Mouse (Mus musculus) hindbrain, embryonic 16.5 days (tissue): ENCODE measurements around the gene Akap10. TPM values are rescaled to one million over a fixed set of nuclear protein-coding genes. Genes with fewer than 3 reads are reported as not detected.
A peak's percentile ranks its signal among the peaks of the same experiment; 100 is the strongest.

Source experiments
- ATAC-seq: fragments of 200-750 bp; cut with Nextera tagmentation; 2 replicates; pipeline ENCODE4 v1.8.0; 2017; ENCODE audit warnings: moderate TSS enrichment, moderate library complexity
- H3K27ac ChIP-seq: fragments of 300-500 bp; sonication (generic); 2 replicates; pipeline ENCODE4 v1.5.1; 2014; ENCODE audit warnings: low read depth, mild to moderate bottlenecking, control low read depth, low read length, moderate library complexity
- H3K27me3 ChIP-seq: fragments of 300-500 bp; sonication (generic); replicated peaks from 2 replicates; pipeline ENCODE4 v1.6.1; 2014; ENCODE audit warnings: low read length; ENCODE audit not compliant: control insufficient read depth, insufficient read depth
- H3K36me3 ChIP-seq: fragments of 300-500 bp; sonication (generic); 2 replicates; pipeline ENCODE4 v1.6.1; 2014; ENCODE audit warnings: mild to moderate bottlenecking, low read length, moderate library complexity, mixed read lengths; ENCODE audit not compliant: control insufficient read depth, insufficient read depth
- H3K4me1 ChIP-seq: fragments of 300-500 bp; sonication (generic); 2 replicates; pipeline ENCODE4 v1.6.1; 2014; ENCODE audit warnings: low read depth, low read length; ENCODE audit not compliant: control insufficient read depth, insufficient read depth
- H3K4me2 ChIP-seq: fragments of 300-500 bp; sonication (generic); 2 replicates; pipeline ENCODE4 v1.6.1; 2014; ENCODE audit warnings: mild to moderate bottlenecking, low read length, control low read depth, moderate library complexity
- H3K4me3 ChIP-seq: fragments of 300-500 bp; sonication (generic); 2 replicates; pipeline ENCODE4 v1.5.1; 2014; ENCODE audit warnings: mild to moderate bottlenecking, low read length, control low read depth, moderate library complexity
- H3K9ac ChIP-seq: fragments of 300-500 bp; sonication (generic); 2 replicates; pipeline ENCODE4 v1.6.1; 2014; ENCODE audit warnings: low read depth, mild to moderate bottlenecking, control low read depth, low read length, moderate library complexity
- H3K9me3 ChIP-seq: fragments of 300-500 bp; sonication (generic); 2 replicates; pipeline ENCODE4 v1.6.1; 2014; ENCODE audit warnings: mild to moderate bottlenecking, low read length, moderate library complexity; ENCODE audit not compliant: control insufficient read depth
- WGBS: fragments of 180-500 bp; shearing (Covaris S2); extraction: QIAGEN DNeasy Blood & Tissue Kit; methylation state at CpG from one replicate; pipeline ENCODE4 v1.1.7; 2014; 5-methylcytosine and 5-hydroxymethylcytosine counted together
- polyA plus RNA-seq: library from polyadenylated mRNA; unstranded; fragments of >200 nt; fragmentation: Nextera tagmentation; extraction: Ambion mirVana; gene quantifications from 2 replicates; pipeline ENCODE4 v1.2.1, GENCODE M21; 2015

The Akap10 gene
- polyA plus RNA-seq, 1 experiment from 2014 or later = 9.7 TPM

DNA sequence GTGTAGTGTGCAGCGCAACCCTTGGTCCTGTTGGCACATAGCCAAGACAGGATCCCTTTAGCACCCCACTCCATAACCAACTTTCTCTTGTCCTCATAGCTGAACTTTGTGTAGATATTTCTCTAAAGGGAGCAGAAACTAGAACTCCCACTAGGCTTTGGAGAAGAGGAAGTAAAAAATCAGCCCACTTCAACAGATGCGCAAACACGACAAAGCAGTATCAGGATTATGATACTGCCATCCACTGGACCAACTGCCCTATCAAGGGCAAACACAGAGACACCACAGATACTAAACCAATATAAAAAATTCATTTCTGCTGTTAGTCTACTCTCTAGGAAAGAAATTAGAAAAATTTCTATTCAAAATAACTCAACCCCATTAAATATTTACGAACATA, 16.6 kb upstream of the Akap10 start:
- Histone ChIP-seq H3K9me3 (no peaks in the 10 kb centered on the region), H3K4me1 (no peaks in the 10 kb centered on the region), H3K4me2 (no peak overlapping the region), H3K4me3 (no peak overlapping the region), H3K36me3 (no peaks in the 10 kb centered on the region), H3K27me3 (no peaks in the 10 kb centered on the region; the same call in 1 of the 2 replicates), H3K9ac (no peak overlapping the region), H3K27ac (no peak overlapping the region)
- WGBS = 93% methylated on average over 4 of the region's 4 CpGs
- no peak for ATAC-seq

DNA sequence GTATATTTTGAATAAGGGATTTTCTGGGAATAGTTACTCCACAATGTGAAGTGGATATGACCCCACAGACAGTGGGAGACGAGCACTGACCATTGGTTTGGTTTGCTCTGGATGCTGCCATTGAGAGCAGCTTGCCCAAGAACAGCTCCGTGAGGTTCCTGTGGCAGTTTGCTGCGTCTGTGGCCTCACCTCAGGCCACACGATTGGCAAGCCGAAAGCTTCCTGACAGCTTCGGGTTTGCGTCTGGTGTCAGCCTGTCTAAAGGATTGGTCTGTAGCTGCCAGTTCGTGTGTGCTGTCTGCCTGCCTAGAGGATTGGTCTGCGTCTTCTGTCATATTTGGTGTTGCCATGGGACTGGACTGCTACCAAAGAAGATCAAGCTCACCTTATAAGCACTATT, 14.4 kb upstream of the Akap10 start:
- Histone ChIP-seq H3K9ac (no peak overlapping the region), H3K4me2 (no peak overlapping the region), H3K36me3 (no peaks in the 10 kb centered on the region), H3K4me3 (no peak overlapping the region), H3K4me1 (no peaks in the 10 kb centered on the region), H3K27ac (no peak overlapping the region), H3K27me3 (no peaks in the 10 kb centered on the region), H3K9me3 (no peaks in the 10 kb centered on the region)
- WGBS = 82% methylated on average over 9 of the region's 9 CpGs
- no peak for ATAC-seq

DNA sequence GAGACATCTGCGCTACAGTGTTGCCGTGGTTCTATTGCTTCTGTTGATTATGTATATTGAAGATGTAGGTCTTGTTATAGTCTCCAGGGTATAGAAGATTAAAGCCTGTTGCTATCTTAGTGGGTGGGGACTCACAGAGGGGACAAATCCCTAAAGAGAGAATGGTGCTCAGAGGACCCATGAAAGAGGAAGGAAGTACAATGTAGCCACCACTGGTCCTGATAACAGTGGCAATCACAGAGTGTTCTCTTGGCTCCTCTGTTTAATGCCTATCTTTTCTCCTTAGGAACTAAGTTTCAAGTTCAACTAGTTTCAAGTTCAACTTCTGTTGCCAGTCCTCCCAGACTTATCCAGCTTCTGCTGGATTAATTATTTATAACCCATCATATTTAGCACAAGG, 12.9 kb upstream of the Akap10 start:
- H3K36me3 ChIP-seq = no peaks in the 10 kb centered on the region
- no peaks in the 10 kb centered on the region for H3K27me3 ChIP-seq
- 92% methylated on average over 2 of the region's 2 CpGs for WGBS
- no peaks in the 10 kb centered on the region for H3K4me1 ChIP-seq
- H3K4me3 ChIP-seq = no peak overlapping the region
- H3K27ac ChIP-seq = no peak overlapping the region
- H3K9me3 ChIP-seq = no peaks in the 10 kb centered on the region
- H3K4me2 ChIP-seq = no peak overlapping the region
- ATAC-seq = no peak
- H3K9ac ChIP-seq = no peak overlapping the region

DNA sequence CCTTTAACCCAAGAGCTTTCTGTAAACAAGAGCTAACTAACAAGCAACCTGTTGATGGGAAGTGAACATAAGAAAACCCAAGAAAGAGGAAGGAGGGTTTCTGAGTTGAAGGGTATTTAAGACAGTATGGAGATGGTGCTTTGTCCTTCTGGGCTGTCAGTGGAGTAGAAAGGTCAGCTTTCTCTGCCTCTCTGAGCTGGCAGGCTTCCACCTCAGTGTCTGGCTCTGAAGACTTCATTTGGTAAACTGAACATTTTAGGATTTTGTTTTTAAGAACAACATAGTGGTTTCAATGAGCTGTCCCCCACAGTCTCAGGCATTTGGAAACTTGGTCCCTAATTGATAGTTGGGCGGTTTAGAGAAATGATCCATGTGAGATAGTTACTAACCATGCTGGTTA, 7.7 kb upstream of the Akap10 start:
- no peak overlapping the region for H3K9ac ChIP-seq
- H3K27ac ChIP-seq = no peak overlapping the region
- no peaks in the 10 kb centered on the region for H3K36me3 ChIP-seq
- H3K9me3 ChIP-seq = no peaks in the 10 kb centered on the region
- H3K4me2 ChIP-seq = no peak overlapping the region
- 86% methylated on average over 1 of the region's 1 CpGs for WGBS
- ATAC-seq = no peak
- H3K4me3 ChIP-seq = no peak overlapping the region
- no peaks in the 10 kb centered on the region for H3K4me1 ChIP-seq
- no peaks in the 10 kb centered on the region for H3K27me3 ChIP-seq

DNA sequence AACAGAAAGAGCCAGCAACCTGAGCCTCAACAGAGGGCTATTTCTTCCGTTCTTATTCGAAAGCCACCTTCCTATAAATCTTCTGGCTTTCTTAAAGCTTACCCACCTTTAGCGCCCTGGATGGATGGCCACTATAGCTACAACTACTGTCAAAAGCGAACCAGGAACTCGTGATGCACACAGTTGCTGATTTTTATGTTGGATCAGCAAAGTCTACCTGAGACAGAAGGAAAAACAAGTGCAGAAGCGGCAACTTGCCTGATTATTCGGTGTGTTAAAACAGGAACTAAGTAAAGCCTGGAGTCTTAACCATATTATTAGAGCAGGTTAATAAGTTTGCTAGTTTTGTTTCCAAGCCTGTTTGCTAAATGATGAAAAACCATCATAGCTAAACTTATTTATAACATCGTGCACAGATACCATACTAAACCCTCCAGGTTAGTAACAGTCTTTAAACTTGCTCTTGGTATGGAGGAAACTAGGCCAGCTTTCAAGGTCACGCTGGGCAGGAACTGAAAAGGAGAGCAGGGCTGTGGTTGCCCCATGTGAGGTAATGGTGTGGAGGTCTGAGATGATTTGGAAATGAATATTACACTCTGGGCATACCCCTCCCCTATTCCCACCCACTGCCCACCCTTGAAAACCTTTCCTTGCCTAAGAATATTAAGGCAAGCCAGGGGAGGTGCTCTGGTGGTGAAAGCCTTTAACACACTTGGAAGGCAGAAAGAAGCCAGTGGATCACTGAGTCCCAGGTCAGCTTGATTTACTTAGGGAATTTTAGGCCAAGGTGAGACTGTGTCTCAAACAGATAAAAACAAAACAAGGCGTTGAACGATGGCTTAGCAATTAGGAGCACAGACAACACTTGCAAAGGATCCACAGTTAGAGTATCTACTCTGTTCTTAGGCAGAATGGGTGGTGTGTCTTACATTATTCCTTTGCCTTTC, 861 bp upstream of the Akap10 start:
- Histone ChIP-seq H3K4me3 (peak overlapping the region; percentile 96), H3K27ac (peak overlapping the region; percentile 94), H3K9ac (peak overlapping the region; percentile 84), H3K4me1 (peaks cover 14% of the 10 kb centered on the region), H3K27me3 (no peaks in the 10 kb centered on the region), H3K9me3 (no peaks in the 10 kb centered on the region), H3K4me2 (peak overlapping the region; percentile 82), H3K36me3 (no peaks in the 10 kb centered on the region)
- WGBS = 22% methylated on average over 11 of the region's 11 CpGs
- no peak for ATAC-seq

DNA sequence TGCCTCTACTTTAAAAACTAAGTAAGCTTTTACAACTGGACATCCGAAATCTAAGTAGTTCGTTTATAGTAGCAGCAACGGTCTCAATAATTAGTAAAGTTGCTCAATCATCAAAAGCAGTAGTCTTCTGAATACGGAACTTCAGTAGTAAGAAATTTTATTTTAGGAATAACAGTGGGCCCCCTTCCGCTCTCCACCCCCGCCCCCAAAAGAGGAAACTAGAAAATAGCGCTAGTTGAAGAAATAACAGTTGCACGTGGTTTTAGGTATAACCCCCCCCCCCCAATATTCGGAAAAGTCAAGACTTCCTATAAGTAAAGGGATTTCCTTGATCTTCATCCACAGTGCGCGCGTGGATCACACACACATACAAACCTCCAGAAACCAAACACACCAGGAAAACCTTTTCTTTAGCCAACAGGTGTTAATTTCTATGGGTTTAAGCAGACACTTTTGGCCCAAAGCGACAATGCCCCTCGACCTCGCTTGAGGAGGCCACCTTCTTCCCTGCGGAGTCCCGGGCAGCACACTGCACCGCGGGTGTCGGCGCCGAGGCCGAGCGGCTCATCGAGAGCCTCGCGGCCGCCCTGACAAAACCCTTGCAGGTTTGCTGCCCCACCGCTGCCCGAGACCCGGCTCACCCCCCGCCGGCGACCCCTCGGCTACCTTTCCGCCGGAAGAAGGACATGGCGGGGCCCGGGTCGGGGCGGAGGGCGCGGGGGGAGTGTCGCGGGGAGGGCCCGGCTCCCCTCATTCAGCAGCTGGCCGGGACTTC, 542 bp downstream of the Akap10 start:
- ATAC-seq = peak; percentile 66

DNA sequence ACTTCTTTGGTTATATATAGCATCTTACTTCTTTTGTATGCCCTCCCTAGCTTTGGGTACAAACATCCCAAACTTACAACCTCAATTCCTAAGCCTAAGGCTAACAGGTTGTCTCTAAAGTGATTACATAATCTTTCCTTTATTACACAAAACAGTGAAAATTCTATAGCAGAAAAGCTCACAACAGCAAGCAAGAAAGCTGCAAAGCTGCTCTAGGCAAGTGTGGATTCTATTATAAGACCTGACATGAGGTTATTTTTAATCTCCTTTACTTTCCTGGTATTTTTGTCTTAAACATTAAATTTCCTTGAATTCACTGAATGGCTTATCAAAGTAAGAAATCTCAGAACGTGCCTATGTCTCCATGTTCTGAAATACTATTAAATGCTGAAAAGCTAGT, 6.7 kb downstream of the Akap10 start:
- Histone ChIP-seq H3K27ac (no peak overlapping the region), H3K36me3 (no peaks in the 10 kb centered on the region; the same call in 1 of the 2 replicates), H3K9ac (no peak overlapping the region), H3K4me2 (no peak overlapping the region), H3K4me3 (no peak overlapping the region), H3K4me1 (no peaks in the 10 kb centered on the region), H3K9me3 (no peaks in the 10 kb centered on the region), H3K27me3 (no peaks in the 10 kb centered on the region)
- 87% methylated on average over 1 of the region's 1 CpGs for WGBS
- no peak for ATAC-seq

More for the DNA sequence above, 542 bp downstream of the Akap10 start:
- H3K4me2 ChIP-seq = peak overlapping the region; percentile 71
- H3K9me3 ChIP-seq = no peaks in the 10 kb centered on the region
- peaks cover 14% of the 10 kb centered on the region for H3K4me1 ChIP-seq
- H3K27ac ChIP-seq = peak overlapping the region; percentile 94
- H3K9ac ChIP-seq = peak overlapping the region; percentile 87
- no peaks in the 10 kb centered on the region for H3K27me3 ChIP-seq
- H3K36me3 ChIP-seq = no peaks in the 10 kb centered on the region
- H3K4me3 ChIP-seq = peak overlapping the region; percentile 96
- 3% methylated on average over 39 of the region's 47 CpGs for WGBS

DNA sequence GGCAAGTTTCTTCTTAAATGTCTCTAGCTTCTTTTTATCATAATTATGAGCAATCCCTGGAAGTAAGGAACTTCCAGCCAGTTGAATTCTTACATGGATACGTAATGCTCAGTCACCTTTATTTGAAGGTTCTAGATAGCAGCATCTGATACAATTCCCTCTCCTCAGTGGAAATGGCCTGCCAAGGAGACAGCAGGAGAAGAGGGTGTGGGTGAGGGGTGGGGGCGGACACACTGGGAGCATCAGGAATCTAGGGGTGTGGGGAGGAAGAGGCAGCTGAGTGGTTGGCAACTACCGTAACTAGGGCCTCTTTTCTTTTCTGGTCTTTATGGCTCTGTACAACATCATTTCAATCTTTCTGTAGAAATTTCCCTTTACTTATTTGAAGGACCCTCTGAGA, 10.3 kb downstream of the Akap10 start:
- Histone ChIP-seq H3K9me3 (no peaks in the 10 kb centered on the region), H3K27me3 (no peaks in the 10 kb centered on the region), H3K4me1 (no peaks in the 10 kb centered on the region), H3K27ac (no peak overlapping the region), H3K36me3 (peaks cover 9% of the 10 kb centered on the region; the same call in 1 of the 2 replicates), H3K9ac (no peak overlapping the region), H3K4me2 (no peak overlapping the region), H3K4me3 (no peak overlapping the region)
- WGBS = 93% methylated on average over 3 of the region's 3 CpGs
- ATAC-seq = no peak

DNA sequence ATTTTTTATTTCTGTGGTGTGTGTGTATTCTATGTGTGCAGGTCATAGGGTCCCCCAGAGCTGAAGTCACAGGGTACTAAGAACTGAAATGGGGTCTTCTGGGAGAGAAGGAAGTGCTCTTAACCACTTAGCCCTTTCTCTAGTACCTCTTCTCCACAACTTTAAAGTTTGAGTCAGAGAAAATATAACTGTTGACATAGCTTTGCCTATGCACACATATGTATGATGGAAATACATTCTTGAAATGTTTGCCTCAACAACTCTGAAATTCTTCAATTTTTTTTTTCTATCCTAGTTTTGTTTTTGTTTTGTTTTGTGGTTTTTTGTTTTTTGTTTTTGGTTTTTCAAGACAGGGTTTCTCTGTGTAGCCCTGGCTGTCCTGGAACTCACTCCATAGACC, 21.7 kb downstream of the Akap10 start:
- Histone ChIP-seq H3K4me1 (no peaks in the 10 kb centered on the region), H3K27me3 (no peaks in the 10 kb centered on the region), H3K4me3 (no peak overlapping the region), H3K4me2 (no peak overlapping the region), H3K9ac (no peak overlapping the region), H3K36me3 (peaks cover 8% of the 10 kb centered on the region), H3K27ac (no peak overlapping the region), H3K9me3 (no peaks in the 10 kb centered on the region)
- ATAC-seq = no peak
